Mouse (Mus musculus): Measurements from ENCODE around the gene Spn.

Gene Spn

GRCm38 (mm10) chr7:127140623-127141404, 3.2 kb upstream of the Spn start:
- no peak for DNase-seq (ENCODE audit: low read depth)

GRCm38 (mm10) chr7:127139562-127139961, 1.9 kb upstream of the Spn start:
- no peak for DNase-seq (ENCODE audit: low read depth)

- no peak for DNase-seq (ENCODE audit: low read depth)
Measured at GRCm38 (mm10) chr7:127139100-127139499, 1.5 kb upstream of the Spn start.

GRCm38 (mm10) chr7:127136181-127137071, 1.2 kb downstream of the Spn start:
- DNase-seq (ENCODE audit: low read depth) = no peak

- DNase-seq (ENCODE audit: low read depth) = no peak
Measured at GRCm38 (mm10) chr7:127134821-127135447, 2.7 kb downstream of the Spn start.

GRCm38 (mm10) chr7:127133125-127133524, 4.5 kb downstream of the Spn start:
- no peak for DNase-seq (ENCODE audit: low read depth)

- DNase-seq (ENCODE audit: low read depth) = peak; percentile 37
Measured at GRCm38 (mm10) chr7:127129638-127130037, 8.0 kb downstream of the Spn start.

GRCm38 (mm10) chr7:127121911-127122270, 15.7 kb downstream of the Spn start, which contains the start of gene Qprt:
TSS of gene Qprt (minus strand) at chr7:127122226.
- DNase-seq (ENCODE audit: low read depth) = no peak

GRCm38 (mm10) chr7:127121061-127121910, 16.3 kb downstream of the Spn start:
- DNase-seq (ENCODE audit: low read depth) = no peak

- DNase-seq (ENCODE audit: low read depth) = no peak
Measured at GRCm38 (mm10) chr7:127118671-127119445, 18.8 kb downstream of the Spn start.

- peak; percentile 32 for DNase-seq (ENCODE audit: low read depth)
Measured at GRCm38 (mm10) chr7:127117948-127118347, 19.7 kb downstream of the Spn start.

- DNase-seq (ENCODE audit: low read depth) = no peak
Measured at GRCm38 (mm10) chr7:127116331-127116935, 21.2 kb downstream of the Spn start.

GRCm38 (mm10) chr7:127114920-127115319, 22.7 kb downstream of the Spn start:
- no peak for DNase-seq (ENCODE audit: low read depth)

- peak; percentile 33 for DNase-seq (ENCODE audit: low read depth)
Measured at GRCm38 (mm10) chr7:127113614-127114259, 23.9 kb downstream of the Spn start.

GRCm38 (mm10) chr7:127112921-127113597, 24.6 kb downstream of the Spn start:
- no peak for DNase-seq (ENCODE audit: low read depth)

- no peak for DNase-seq (ENCODE audit: low read depth)
Measured at GRCm38 (mm10) chr7:127112251-127112841, 25.3 kb downstream of the Spn start.

GRCm38 (mm10) chr7:127111461-127111860, 26.2 kb downstream of the Spn start:
- DNase-seq (ENCODE audit: low read depth) = no peak

- peak; percentile 34 for DNase-seq (ENCODE audit: low read depth)
Measured at GRCm38 (mm10) chr7:127110239-127111007, 27.2 kb downstream of the Spn start.

Measured in fibroblast of lung, adult 2 months (primary cell).